Mouse (Mus musculus) brown adipose tissue, adult 24 weeks (tissue): ENCODE measurements around the gene Fam166a. TPM values are rescaled to one million over a fixed set of nuclear protein-coding genes. Genes with fewer than 3 reads are reported as not detected.

Source experiments
- H3K27ac ChIP-seq: fragments of 200-500 bp; replicated peaks from 2 replicates; pipeline ENCODE4 v1.5.1; 2012; ENCODE audit warnings: low read depth, mild to moderate bottlenecking, low read length
- H3K4me1 ChIP-seq: fragments of 200-500 bp; 2 replicates; pipeline ENCODE4 v1.6.1; 2012; ENCODE audit warnings: low read length, mixed read lengths; ENCODE audit not compliant: control insufficient read depth, insufficient read depth, insufficient read length
- H3K4me3 ChIP-seq: fragments of 200-500 bp; 2 replicates; pipeline ENCODE4 v1.5.1; 2012; ENCODE audit warnings: low read depth, mild to moderate bottlenecking, low read length, moderate library complexity; ENCODE audit not compliant: insufficient read depth
- polyA plus RNA-seq: library from polyadenylated mRNA; stranded (reverse); fragments of >200 nt; gene quantifications from 2 replicates; pipeline ENCODE4 v1.2.4, GENCODE M21; 2012; ENCODE audit not compliant: missing spikeins, insufficient read depth, insufficient read length

The Fam166a gene
- polyA plus RNA-seq, 1 experiment, result not detected

DNA sequence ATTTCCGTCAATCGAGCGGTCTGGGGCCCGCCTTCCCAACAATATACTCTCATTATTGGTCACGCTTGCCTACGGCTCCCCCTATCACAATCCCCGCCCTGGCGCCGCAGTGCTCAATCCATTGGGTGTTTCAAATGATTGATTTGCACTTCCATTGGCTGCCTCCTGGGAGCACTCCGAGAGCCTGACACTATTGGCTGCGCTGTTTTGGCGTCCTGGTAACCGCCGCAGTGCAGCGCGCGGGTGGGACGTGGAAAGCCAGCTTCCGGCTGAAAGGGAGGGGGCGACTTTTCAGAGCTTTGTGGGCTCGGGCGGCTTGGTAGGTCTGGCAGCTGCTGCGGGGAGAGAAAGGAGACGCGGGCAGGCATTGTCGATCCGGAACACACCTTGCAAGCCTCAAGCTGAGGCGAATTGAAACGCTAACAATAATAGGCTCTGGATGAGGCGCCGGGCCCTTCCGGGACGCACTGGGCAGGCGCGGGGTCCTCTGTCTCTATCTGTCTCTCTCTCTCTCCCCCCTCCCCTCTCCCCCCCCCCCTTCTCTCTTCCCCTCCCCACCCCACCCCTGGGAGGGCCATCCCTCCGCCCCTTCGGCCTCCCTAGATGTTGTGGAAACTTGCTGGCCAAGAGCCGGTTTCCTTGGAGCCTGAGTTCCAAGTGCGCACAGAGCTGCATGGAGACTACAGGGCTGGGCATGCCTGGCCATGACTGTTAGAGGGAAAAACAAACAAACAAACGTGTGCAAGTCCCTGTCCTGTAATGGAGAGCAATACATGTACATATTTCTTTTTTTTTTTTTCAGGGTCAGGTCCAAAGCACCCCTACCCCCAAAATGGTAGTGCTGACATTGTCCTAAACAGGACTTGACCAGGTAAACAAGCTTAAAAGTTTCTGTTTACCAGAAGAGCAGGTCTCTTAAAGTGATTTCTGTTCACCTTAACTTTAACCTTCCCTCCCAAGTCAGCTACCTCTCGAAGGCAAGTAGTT is 6.5 kb downstream of the Fam166a start:
- Histone ChIP-seq H3K4me3 (peak overlapping the region; percentile 76), H3K4me1 (peaks cover 11% of the 10 kb centered on the region), H3K27ac (peak overlapping the region; percentile 90)

DNA sequence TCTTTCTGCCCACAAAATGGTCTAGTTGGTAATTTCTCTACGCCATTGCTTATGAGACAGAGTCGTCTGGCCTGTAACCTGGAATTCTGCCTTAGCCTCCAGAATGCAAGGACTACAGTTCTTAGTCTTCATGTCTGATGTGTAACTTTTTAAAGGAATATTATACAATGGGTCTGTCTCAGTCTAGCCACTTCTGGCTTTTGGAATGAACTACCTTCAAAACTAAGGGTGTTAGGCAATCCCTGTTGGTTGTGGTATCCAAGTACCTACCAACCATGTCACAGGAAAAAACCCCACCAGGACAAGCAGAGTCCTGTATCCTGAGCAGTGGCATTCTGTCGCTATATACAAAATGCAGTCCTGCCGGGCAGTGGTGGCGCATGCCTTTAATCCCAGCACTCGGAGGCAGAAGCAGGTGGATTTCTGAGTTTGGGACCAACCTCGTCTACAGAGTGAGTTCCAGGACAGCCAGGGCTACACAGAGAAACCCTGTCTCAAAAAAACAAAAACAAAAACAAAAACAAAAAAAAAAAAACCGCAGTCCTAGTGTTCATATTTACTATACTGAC is 7.3 kb downstream of the Fam166a start:
- peak overlapping the region; percentile 65 for H3K27ac ChIP-seq
- peaks cover 11% of the 10 kb centered on the region for H3K4me1 ChIP-seq
- H3K4me3 ChIP-seq, result no peak overlapping the region

GRCm38 (mm10) chr2:25226864-25227263 is 8.3 kb downstream of the Fam166a start:
- Histone ChIP-seq H3K4me3 (no peak overlapping the region), H3K27ac (peak overlapping the region; percentile 66), H3K4me1 (peaks cover 11% of the 10 kb centered on the region)

DNA sequence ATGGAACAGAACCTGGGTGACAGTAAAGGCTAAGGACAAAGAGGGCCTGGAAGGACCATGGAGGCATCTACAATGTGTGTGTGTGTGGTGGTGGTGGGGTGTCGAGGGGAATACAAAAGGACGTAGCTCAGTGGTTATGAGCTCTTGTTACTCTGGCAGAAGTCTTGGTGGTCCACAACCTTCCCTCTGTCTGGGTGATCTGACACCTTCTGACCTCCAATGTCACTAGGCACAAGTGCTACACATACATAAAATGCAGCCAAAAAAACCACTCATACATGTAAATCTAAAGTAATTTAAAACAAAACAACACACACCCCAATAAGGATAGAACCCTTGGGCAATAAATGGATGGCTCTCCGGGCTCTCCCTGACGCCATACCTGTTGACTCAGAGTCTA is 8.9 kb downstream of the Fam166a start:
- peak overlapping the region; percentile 66 for H3K27ac ChIP-seq
- peaks cover 9% of the 10 kb centered on the region for H3K4me1 ChIP-seq
- no peak overlapping the region for H3K4me3 ChIP-seq

- Histone ChIP-seq H3K27ac (0 out of 2 replicates have a peak overlapping the region, but pooled peaks have one; percentile 23), H3K4me3 (peak overlapping the region; percentile 40), H3K4me1 (peaks cover 9% of the 10 kb centered on the region)
Observed at GRCm38 (mm10) chr2:25228431-25228889, 9.9 kb downstream of the Fam166a start.

DNA sequence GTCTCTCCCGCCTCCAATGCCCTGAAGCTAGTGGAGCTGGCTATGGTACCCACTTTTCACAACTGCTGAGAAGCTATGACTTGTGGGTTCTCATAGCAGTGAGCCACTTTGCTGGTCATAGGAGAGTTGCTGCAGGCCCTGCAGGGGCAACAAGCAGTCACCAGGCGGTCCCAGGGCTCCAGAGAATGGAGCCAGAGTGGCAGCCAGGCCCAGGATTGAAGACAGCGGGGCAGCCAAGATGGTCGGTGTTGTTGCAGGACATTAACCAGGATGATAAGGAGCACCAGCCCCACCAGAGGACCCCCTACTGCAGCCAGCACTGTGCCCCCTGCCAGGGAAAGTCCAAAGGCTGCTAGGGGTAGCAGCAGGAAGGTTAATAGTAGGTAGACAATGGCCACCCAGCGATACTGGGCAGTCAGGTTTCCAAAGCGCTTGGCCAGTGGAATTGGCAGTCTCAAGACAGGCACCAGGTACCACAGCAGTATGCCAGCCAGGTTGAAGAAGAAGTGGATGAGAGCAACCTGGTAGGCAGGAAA is 10.5 kb downstream of the Fam166a start:
- Histone ChIP-seq H3K27ac (peak overlapping the region; percentile 12; the same call in 1 of the 2 replicates), H3K4me3 (no peak overlapping the region), H3K4me1 (peaks cover 9% of the 10 kb centered on the region)

DNA sequence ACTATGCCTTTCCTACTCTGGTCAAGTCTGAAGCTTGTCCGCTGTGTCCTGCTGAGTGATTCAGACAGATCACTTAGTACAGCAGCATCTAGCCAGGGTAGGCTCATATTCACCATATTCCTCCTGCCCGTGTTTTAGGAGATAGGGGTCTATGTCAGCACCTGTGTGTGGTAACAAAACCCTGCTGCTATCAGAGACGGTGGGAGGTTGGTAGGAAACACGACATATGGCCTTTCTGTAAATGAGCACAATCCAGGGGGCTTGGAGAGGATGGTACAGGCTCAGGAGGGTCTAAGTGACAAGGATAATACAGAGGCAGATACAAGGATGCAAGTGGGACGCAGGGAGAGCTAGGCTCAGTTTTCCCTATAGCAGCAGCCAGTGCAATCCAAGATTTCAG is 11.0 kb downstream of the Fam166a start:
- no peak overlapping the region for H3K27ac ChIP-seq
- H3K4me3 ChIP-seq, result no peak overlapping the region
- peaks cover 9% of the 10 kb centered on the region for H3K4me1 ChIP-seq

GRCm38 (mm10) chr2:25230581-25230980 is 12.0 kb downstream of the Fam166a start:
- Histone ChIP-seq H3K27ac (no peak overlapping the region), H3K4me1 (peaks cover 6% of the 10 kb centered on the region)

GRCm38 (mm10) chr2:25231038-25231437 is 12.5 kb downstream of the Fam166a start:
- Histone ChIP-seq H3K4me1 (peaks cover 5% of the 10 kb centered on the region), H3K27ac (no peak overlapping the region), H3K4me3 (no peak overlapping the region)

More at GRCm38 (mm10) chr2:25230581-25230980, 12.0 kb downstream of the Fam166a start:
- H3K4me3 ChIP-seq, result no peak overlapping the region

DNA sequence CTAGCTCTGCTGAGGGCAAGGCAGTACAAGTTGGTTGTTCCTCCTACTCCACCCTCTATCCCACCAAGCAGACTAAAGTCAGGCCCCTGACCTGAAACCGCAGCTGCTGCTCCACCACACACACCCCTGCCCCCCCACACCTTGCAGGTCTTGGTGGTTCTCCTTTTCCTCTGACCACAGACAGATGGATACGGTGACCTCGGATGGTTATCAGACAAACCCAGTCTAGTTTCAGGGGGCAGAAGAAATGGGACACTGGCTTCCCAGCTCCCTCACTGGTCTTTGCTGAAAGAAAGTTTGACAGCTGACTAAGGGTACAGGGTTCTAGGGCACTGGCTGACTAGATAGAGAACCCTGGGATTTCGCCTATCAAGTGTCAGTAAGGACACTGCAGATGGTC is 14.9 kb downstream of the Fam166a start:
- no peak overlapping the region for H3K4me3 ChIP-seq
- no peaks in the 10 kb centered on the region for H3K4me1 ChIP-seq
- no peak overlapping the region for H3K27ac ChIP-seq

- H3K4me1 ChIP-seq, result no peaks in the 10 kb centered on the region
- no peak within 1 kb of the TSS for H3K27ac ChIP-seq
- no peak within 1 kb of the TSS for H3K4me3 ChIP-seq
Observed at GRCm38 (mm10) chr2:25234050-25234449, 15.5 kb downstream of the Fam166a start, which contains the start of gene Slc34a3. TSS of gene Slc34a3 (minus strand) at chr2:25234364.

GRCm38 (mm10) chr2:25234551-25235220 is 16.1 kb downstream of the Fam166a start:
- H3K4me3 ChIP-seq, result no peak overlapping the region
- no peak overlapping the region for H3K27ac ChIP-seq
- H3K4me1 ChIP-seq, result no peaks in the 10 kb centered on the region

DNA sequence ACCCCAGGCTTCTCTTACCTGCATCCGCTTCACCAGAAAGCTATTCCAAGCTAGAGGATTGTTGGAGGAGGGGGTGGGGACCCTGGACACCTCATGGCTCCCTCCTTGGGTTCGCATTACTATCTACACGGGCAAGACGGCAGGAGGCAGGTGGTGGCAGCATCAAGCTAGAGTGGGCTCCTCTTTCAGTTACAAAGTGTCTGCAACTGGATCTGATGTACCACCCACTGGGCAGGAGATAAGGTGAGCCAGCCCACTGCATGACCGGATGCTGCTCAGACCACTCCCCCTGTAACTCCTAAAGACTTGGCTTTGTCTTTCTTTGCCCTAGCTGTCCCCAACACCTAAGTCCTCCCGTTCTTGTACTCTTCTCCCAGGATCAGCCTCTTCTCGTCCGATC is 18.1 kb downstream of the Fam166a start, which contains the start of gene Rnf224:
Gene Rnf224, minus strand, starts transcription at position 174 of the 400 bp plus-strand sequence.
- no peak within 1 kb of the TSS for H3K27ac ChIP-seq
- peaks cover 3% of the 10 kb centered on the region; the same call in 1 of the 2 replicates for H3K4me1 ChIP-seq
- no peak within 1 kb of the TSS for H3K4me3 ChIP-seq

DNA sequence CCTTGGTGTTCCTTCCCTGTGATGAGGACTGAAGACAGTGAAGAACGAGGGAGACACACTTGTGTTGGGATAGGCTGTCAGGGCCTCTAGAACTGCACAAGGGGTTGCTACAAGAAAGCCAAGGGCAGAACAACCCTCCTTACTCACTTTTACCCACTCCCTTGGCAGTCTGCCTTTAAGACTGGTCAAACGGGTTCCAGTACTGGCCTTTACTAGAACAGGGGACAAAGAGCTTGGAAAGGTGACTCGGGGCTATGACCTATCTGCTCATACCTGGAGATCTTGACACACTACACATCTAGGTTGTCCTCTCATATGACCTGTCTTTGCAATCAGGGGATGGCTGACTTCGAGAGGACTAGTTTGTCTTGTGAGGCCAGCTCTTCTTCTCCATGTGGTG is 19.0 kb downstream of the Fam166a start:
- no peak overlapping the region for H3K4me3 ChIP-seq
- H3K4me1 ChIP-seq, result peaks cover 3% of the 10 kb centered on the region; the same call in 1 of the 2 replicates
- H3K27ac ChIP-seq, result no peak overlapping the region

GRCm38 (mm10) chr2:25238106-25238505 is 19.6 kb downstream of the Fam166a start:
- Histone ChIP-seq H3K4me1 (peaks cover 3% of the 10 kb centered on the region; the same call in 1 of the 2 replicates), H3K4me3 (no peak overlapping the region), H3K27ac (no peak overlapping the region)
